Mouse (Mus musculus) Patski (cell line): ENCODE measurements around the gene Tmem40. TPM values are rescaled to one million over a fixed set of nuclear protein-coding genes. Genes with fewer than 3 reads are reported as not detected.

Experiments
- ATAC-seq: fragments of 100-300 bp; one replicate; pipeline ENCODE4 v1.8.0; 2021
- CTCF ChIA-PET: fragments of 350-600 bp; sonication (Branson Sonifier 250); formaldehyde crosslinking; loops from one replicate; lab custom pipeline; 2022; ENCODE audit warnings: inconsistent platforms; lab: Charles Lee
- POLR2A ChIA-PET: fragments of 350-600 bp; sonication (Branson Sonifier 250); formaldehyde crosslinking; loops from one replicate; lab custom pipeline; 2022; ENCODE audit warnings: antibody characterized with exemption, inconsistent platforms; lab: Charles Lee
- DNase-seq: peaks from one replicate; pipeline ENCODE4 v3.0.0-alpha.2; 2011; ENCODE audit warnings: low read depth, low spot score
- H3K27me3 ChIP-seq: fragments of 371-371 bp; one replicate; pipeline ENCODE4 v1.5.1; 2021
- CTCF ChIP-seq: fragments of 100-300 bp; IDR thresholded peaks from one replicate; pipeline ENCODE4 v1.5.1; 2021
- in situ Hi-C: fragments of 300-500 bp; cut with MboI; formaldehyde crosslinking; loops from 3 replicates; pipeline ENCODE4 v1.11.1; 2018; ENCODE audit warnings: low pct_unique_long_range_greater_than_20kb, mixed read lengths
- polyA plus RNA-seq: library from polyadenylated mRNA; unstranded; gene quantifications from one replicate; pipeline ENCODE4 v1.2.3, GENCODE M21; 2021

Tmem40 gene
- polyA plus RNA-seq, 1 experiment from 2014 or later = not detected

DNA sequence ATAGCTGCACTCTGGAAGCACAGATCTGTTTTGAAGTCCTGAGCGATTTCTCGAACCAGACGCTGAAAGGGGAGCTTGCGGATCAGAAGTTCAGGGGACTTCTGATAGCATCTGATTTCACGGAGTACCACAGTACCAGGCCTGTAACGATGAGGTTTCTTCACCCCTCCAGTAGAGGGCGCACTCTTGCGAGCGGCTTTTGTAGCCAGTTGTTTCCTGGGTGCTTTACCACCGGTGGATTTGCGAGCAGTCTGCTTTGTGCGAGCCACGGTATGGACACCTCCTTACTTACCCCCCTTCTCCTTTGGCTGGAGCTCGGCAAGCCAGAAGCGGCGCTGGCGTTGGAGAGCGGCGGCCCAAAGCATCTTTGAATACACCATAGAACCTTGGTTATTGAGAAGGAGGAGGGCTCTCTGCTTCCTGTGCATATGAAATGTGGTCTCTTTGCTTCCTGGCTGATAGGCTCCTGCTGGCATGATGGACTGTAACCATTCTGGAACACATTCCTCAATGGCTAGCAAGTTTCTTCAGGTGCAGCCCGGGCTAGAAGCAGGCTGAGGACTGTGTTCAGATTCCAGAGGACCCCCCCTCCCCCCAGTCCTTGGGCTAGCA is 8.0 kb upstream of the Tmem40 start:
- in situ Hi-C loops = no loop called here
- ATAC-seq (no peak), DNase-seq (no peak)
- ChIA-PET CTCF (no interaction called here), POLR2A (interaction anchor here (0.6 kb wide), 1 partner anchor 150 kb away, joined by 4 read pairs; no protein-coding TSS in a partner anchor)
- no peaks in the 10 kb centered on the region for H3K27me3 ChIP-seq
- no peak for TF ChIP-seq CTCF

DNA sequence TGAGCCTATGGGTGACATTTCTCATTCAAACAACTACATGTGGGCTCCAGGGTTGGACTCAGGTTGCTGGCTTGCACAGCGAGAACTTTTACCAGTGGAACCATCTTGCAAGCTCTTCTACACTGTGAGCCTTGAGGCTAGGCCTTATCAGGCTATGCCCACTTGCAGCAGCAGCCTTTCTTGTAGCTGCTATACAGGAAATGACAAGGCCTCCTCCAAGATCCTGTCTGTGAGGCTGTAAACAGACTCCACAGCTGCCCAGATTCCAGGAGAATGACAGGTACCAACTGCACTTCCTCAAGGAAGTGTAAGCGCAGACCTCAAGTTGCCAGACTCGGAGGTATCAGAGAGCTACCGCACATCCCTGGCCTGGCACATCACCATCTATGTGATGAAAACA is 6.0 kb upstream of the Tmem40 start:
- no peak for ATAC-seq
- in situ Hi-C loops = no loop called here
- ChIA-PET CTCF (no interaction called here), POLR2A (no interaction called here)
- H3K27me3 ChIP-seq = no peaks in the 10 kb centered on the region
- DNase-seq = no peak
- TF ChIP-seq CTCF = no peak

DNA sequence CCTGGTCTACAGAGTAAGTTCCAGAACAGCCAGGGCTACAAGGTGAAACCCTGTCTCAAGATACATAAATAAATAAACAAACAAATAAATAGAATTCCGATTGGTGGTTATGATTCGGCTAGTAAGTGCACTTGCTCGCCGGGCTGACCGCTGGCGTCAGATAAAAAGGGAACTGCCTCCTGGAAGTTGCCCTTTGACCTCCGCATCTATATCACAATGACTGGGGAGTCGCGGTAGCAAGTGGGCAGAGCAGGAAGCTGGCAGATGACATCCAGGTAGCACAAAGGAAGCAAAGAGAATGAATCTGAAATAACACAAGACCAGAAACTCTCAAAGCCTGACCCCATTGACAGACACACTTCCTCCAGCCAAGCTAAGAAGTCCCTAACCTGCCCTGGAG is 5.1 kb upstream of the Tmem40 start:
- DNase-seq = no peak

DNA sequence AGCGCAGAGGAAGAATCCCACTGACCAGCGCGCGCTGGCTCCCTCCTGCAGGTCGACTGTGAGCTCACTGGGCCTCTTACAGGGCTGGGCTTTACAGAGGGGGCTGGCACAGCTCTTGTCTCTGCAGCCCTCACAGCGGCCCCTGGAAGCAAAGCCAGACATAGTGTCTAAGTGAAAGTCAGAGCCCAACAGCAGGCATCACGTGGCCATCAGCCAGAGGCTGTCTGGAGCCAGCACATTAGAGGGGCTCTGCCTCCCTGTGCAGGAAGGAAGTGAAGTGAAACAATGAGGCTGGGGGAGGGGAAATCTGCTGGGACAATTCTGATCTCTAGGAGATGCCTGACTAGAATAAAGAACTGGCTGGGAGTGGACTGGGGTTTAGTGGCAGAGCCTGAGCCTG is 2.0 kb upstream of the Tmem40 start:
- ChIA-PET CTCF (no interaction called here), POLR2A (interaction anchor here (0.8 kb wide), 1 partner anchor 19 kb away, joined by 5 read pairs; no protein-coding TSS in a partner anchor)
- no peak for ATAC-seq
- in situ Hi-C loops = no loop called here
- DNase-seq = no peak
- TF ChIP-seq CTCF = no peak
- no peaks in the 10 kb centered on the region for H3K27me3 ChIP-seq

More for the DNA sequence above, 5.1 kb upstream of the Tmem40 start:
- CTCF ChIA-PET = no interaction called here
- TF ChIP-seq CTCF = no peak
- H3K27me3 ChIP-seq = no peaks in the 10 kb centered on the region
- no peak for ATAC-seq
- POLR2A ChIA-PET = no interaction called here
- in situ Hi-C loops = no loop called here

DNA sequence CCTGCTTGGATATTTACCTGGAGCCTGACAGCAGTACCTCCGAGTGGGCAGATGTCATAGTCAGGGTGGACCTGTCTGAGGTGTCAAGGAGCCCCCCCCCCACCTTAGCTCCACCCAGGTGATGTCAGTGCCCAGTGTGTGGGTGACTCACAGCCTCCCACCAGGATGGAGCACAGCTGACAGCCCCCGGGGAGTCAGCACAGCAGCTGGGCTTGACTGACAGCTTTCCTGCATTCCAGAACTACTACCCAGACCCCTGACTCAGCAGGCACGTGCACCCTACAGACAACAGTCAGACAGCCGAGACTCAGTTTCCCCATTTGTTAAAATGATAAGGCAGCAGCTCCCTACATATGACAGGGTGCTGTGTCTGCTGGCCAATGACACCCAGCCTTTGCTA is 1.2 kb downstream of the Tmem40 start:
- no peak for DNase-seq
- ATAC-seq = no peak
- no peak for TF ChIP-seq CTCF
- in situ Hi-C loops = no loop called here
- CTCF ChIA-PET = no interaction called here
- H3K27me3 ChIP-seq = no peaks in the 10 kb centered on the region
- POLR2A ChIA-PET = no interaction called here

DNA sequence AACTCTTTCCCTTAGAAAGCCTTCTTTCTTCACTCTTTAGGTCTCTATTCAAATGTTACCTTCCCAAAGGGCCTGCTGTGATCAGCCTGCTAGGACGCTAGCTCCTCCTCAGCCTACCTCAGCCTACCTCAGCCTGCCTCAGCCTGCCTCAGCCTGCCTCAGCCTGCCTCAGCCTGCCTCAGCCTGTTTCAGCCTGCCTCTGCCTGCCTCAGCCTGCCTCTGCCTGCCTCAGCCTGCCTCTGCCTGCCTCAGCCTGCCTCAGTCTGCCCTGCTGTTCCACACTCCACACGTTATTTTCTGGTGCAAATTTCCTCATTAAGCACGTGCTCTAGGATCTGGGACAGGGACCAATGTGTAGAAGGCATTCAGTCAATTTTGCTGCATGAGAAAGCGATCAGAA is 2.1 kb downstream of the Tmem40 start:
- no peak for TF ChIP-seq CTCF
- CTCF ChIA-PET = no interaction called here
- no peak for ATAC-seq
- POLR2A ChIA-PET = no interaction called here
- in situ Hi-C loops = no loop called here
- DNase-seq = no peak
- H3K27me3 ChIP-seq = no peaks in the 10 kb centered on the region

DNA sequence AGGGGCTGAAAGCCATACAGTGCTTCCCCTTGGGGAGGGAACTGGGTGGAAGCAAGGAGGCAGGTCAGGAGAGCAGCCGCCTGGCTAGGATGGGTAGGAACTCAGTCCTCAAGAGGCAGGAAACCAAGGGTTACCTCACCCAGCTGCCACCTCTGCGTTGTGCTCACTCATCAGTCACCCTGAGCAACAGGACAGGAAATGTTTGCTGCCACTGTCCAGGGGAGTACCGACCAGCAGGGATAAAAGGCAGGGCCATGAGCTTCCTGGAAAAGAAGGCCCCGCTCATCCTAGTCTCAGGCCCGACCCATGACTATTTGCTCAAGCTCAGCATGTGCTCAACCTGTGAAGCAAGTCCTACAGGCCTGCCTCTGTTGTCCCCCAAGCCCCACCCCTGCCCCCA is 2.7 kb downstream of the Tmem40 start:
- no peak for TF ChIP-seq CTCF
- CTCF ChIA-PET = no interaction called here
- H3K27me3 ChIP-seq = no peaks in the 10 kb centered on the region
- DNase-seq (no peak), ATAC-seq (no peak)
- in situ Hi-C loops = no loop called here
- POLR2A ChIA-PET = no interaction called here

DNA sequence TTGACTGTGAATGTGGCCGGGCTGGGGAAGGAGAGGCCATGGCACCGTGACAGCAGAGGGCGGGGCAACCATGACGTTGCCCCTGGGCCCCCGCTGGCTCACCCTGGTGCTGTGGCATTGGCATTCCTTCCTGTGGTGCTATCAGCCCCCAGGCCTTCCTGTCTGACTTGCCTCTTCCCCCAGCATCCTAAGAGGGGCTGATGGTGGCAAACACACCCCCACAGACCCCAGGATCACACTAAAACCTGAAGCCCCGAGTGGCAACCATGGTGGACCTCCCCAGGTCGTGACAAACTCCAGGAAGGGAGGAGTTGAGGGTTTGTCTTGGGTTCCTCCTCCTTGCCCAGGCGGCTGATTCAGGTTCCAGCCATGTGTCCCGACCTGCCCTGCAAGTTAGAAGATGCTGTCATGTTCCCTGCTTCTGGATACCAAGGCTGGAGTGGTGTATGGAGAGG is 3.2 kb downstream of the Tmem40 start:
- ATAC-seq = no peak
- CTCF ChIA-PET = no interaction called here
- POLR2A ChIA-PET = no interaction called here
- TF ChIP-seq CTCF = no peak
- no peak for DNase-seq
- in situ Hi-C loops = no loop called here
- no peaks in the 10 kb centered on the region for H3K27me3 ChIP-seq

DNA sequence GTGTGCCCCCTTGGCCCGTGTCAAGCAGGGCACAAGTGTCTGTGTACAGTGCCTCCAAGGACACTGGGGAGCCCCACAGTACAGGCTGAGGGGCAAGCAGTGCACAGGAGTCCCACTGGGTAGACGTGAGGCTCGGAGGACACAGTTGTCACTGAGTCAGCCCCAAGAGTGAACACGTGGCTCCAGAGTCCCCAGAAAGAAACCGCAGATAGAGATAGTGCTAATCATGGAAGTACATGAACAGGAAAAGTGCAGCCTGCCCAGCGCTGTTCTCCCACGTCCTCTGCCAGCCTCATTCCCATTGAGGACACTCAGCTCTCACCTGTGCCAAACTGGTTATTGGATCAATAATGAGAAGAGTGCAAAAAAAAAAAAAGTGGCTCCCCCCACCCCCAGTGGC is 6.7 kb downstream of the Tmem40 start:
- no peak for TF ChIP-seq CTCF
- H3K27me3 ChIP-seq = no peaks in the 10 kb centered on the region
- ChIA-PET CTCF (no interaction called here), POLR2A (no interaction called here)
- in situ Hi-C loops = no loop called here
- DNase-seq = no peak
- ATAC-seq = no peak

DNA sequence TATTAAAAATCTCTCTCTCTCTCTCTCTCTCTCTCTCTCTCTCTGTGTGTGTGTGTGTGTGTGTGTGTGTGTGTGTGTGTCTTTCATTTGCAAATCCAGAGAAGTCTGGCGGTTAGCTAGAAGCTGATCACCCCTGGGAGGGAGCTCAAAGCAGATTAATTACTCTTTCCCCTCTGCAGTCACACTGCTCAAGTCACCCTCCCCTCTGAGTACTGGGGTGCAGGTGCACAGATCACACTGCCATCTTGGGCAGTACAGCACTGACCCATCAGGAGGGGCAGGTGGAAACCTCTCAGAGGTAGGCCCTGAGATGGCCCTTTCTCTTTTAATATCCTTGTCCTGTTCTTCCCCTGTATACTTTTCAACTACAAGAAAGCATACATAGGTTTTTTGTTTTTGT is 15.9 kb downstream of the Tmem40 start:
- TF ChIP-seq CTCF = no peak
- POLR2A ChIA-PET = interaction anchor here (0.9 kb wide), 1 partner anchor 22 kb away, joined by 3 read pairs; no protein-coding TSS in a partner anchor

DNA sequence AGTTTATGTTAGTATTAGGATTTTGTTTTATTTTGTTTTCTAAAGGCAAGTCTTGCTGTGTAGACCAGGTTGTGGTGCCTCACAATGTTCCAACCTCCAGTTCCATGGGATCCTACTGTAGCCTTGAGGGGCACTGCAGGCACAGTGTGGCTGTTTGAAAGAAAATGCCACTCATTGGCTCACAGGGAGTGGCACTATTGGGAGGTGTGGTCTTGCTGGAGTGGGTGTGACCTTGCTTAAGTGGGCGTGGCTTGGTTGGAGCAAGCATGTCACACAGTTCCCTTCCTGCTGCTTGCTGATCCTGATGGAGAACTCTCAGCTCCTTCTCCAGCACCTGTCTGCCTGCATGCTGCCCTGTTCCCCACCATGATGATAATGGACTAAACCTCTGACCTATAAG is 18.6 kb downstream of the Tmem40 start:
- H3K27me3 ChIP-seq = peaks cover 11% of the 10 kb centered on the region
- no peak for DNase-seq
- ChIA-PET POLR2A (no interaction called here), CTCF (no interaction called here)
- in situ Hi-C loops = loop anchor here (25.0 kb wide), 1 partner anchor 531 kb away; no protein-coding TSS in a partner anchor
- no peak for TF ChIP-seq CTCF
- no peak for ATAC-seq

More for the DNA sequence above, 15.9 kb downstream of the Tmem40 start:
- ATAC-seq (no peak), DNase-seq (no peak)
- H3K27me3 ChIP-seq = peaks cover 15% of the 10 kb centered on the region
- in situ Hi-C loops = loop anchor here (25.0 kb wide), 1 partner anchor 534 kb away; no protein-coding TSS in a partner anchor
- CTCF ChIA-PET = no interaction called here
